Mouse (Mus musculus) activated CD4-positive, CD25-positive, alpha-beta regulatory T cell, adult 9 weeks (primary cell): Measurements from ENCODE around the gene Ccdc107. TPM values are rescaled to one million over a fixed set of nuclear protein-coding genes. Genes with fewer than 3 reads are reported as not detected.

ENCODE experiments used
- polyA plus RNA-seq: library from polyadenylated mRNA; unstranded; fragments of 100-300 nt; shearing (Covaris generic); gene quantifications from one replicate; pipeline ENCODE4 v1.2.1, GENCODE M21; 2017

Gene Ccdc107
- 75.3 TPM for polyA plus RNA-seq

DNA sequence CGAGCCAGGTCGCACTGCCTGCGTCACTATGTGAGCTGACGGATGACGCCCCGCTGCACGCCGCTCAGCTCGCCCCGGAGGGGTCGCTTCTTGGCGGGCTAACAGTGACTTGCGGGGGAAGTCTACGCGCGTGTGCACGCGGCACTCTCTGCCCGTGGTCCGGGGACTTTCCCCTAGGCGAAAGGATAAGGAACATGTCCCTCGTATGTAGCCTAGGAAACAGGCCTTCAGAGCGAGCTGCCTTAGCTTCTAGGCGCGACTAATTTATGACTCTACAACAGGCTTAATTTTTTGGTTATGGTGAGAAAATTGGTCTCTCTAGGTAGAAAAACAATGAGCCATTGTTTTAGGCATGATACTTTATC, at the start of gene Ccdc107:
Gene Ccdc107 (plus strand): TSS at position 80 of the 365 bp plus-strand sequence.

DNA sequence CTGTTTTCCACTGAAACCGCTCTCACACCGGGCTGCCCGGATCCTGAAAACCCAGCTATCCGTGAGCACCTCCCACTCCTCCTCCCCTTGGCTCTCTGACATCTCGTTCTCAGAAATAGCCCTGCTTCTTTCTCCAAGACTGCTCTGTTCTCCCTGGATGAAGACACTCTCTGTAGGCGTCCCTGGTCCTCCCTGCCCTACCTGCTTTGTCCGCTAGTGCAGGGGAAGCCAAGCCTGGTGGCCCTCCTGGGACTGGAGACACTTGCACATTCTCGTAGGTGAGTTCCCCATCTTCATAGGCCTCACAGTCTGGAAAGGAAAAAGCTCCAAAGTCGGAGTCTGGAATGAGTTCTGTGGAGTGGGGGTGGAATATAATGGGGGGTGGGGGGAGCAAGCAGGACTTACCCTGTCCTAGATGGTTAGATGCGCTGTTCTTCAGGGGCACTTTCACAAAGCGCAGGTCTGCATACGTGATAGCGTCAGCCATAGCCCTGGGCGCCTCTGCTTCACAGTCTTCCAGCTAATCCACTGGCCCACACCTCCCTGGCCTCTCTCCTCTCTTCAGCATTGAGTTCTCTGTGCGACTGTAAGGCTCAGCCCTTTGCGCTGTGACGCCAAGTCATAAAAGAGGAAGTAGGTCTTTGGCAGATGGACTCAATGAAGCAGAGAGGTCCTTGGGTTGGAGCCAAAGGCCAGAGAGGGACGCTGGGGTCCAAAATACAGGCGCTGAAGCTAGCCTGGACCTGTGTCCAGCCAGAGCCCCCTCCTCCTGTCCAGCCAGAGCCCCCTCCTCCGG, 38.5 kb upstream of the Ccdc107 start, which contains the start of gene Cd72:
Gene Cd72 (minus strand): TSS at position 588 of the 796 bp plus-strand sequence.

DNA sequence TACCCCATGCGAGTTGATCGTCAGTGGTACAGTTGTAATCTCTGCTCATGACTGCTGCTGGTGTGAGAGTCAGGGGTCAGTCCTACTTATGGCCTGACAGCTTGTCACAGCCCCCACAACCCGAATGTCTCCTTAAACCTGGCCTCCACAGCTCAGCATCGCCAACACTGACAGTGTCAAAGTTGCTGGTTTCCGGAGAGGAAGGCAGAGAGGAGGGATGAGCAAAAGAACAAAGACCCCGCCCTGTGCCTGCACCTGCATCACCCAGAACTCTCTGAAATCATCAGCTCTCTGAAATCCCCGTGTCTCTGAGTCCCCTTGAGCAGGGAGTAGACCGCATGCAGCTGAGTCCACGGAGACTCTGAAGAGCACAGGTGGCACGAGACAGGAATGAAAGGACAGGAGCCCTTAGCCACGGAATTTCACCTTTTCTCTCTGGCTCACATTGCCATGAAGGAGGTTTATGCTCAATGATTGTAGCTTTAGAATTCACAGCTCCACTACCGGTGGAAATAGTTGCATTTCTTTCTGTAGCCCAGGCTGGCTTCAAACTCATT, 9.1 kb upstream of the Ccdc107 start, which contains the start of gene Sit1:
Gene Sit1 (minus strand): TSS at position 200 of the 557 bp plus-strand sequence.

DNA sequence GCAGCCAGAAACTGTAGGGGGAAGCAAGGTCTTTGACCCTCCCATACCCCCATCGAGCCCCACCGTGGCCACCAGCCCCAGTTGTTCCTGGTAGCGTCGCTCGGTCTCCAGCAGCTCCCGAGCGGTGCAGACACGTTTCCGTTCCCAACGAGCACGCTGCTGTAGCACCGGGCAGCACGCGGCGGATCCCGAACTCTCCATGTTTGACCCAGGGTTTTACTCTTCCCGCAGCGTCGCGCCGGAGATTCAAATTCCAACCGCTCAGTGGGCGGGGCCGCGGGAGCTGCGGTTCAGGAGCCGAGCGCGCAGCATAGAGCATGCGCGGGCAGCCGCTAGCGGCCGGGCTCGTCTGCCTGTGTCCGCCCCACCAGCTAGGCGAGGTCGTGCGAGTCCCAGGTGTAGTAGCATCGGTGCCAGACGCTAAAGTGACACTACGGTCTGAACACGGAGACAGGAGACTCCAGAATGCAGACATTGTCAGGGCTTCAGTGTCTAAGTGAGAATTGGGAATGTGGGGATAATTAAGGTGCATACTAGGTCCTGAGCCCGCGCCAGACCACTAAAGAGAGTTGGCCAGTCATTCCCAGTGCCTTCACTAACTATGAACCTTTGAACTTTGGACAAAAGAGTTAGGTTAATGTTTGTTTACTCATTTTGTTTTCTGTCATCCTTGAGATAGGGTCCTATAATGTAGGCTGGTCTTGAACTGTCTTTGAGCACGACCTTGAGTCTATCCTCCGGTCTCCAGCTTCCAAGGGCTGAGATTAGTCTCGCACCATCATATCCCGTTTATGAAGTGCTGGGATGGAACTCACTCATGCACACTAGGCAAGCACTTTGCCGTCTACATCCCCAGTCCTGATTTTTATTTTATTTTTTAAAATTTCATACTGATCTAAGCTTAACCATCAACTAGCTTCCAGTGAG, 7.0 kb downstream of the Ccdc107 start, which contains the start of gene Arhgef39:
Gene Arhgef39 (minus strand): TSS at position 289 of the 927 bp plus-strand sequence.

DNA sequence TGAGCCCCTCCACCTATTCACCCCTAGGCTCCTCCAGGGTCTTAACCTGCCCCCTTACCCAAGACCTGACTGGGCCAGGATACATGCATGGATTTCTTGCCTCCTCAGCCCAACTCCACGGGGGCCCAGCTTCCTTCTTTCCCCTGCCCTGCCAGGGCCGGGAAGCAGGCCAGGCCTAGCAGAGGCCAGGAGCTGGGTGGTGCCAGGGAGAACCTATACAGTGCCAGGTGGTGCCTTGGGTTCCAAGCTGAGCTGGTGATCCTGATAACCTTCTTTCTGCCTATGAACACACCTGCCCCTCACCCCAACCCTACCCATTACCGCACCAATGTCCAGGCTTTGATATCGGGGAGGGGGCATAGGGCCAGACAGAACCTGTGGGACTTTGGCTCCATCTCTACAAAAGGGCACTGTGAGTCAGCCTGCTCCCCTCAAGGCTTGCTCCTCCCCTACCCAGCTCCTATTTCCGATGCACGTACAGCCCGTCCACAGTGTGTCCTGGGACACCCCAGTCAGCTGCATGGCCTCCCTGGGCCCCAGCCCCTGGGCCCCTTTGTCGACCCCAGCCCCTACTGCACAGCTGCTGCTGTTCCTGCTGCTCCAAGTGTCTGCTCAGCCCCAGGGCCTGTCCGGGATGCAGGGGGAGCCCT, 14.0 kb downstream of the Ccdc107 start, which contains the start of gene Car9:
Gene Car9 (plus strand): TSS at position 431 of the 650 bp plus-strand sequence.

Other genes with a start within 250 kb of the Ccdc107 start
- 0.07 TPM for gene Atp8b5, start 225.7 kb upstream of the Ccdc107 start, polyA plus RNA-seq
- not detected for gene Rusc2, start 110.9 kb upstream of the Ccdc107 start, polyA plus RNA-seq
- not detected for gene Fam166b, start 63.8 kb upstream of the Ccdc107 start, polyA plus RNA-seq
- 0.48 TPM for gene Tesk1, start 51.0 kb upstream of the Ccdc107 start, polyA plus RNA-seq
- gene Cd72, start 38.3 kb upstream of the Ccdc107 start, polyA plus RNA-seq = 54.1 TPM
- gene Sit1, start 9.2 kb upstream of the Ccdc107 start, polyA plus RNA-seq = 146 TPM
- gene Arhgef39, start 6.8 kb downstream of the Ccdc107 start, polyA plus RNA-seq = 4.9 TPM
- 0.90 TPM for gene Car9, start 14.1 kb downstream of the Ccdc107 start, polyA plus RNA-seq
- gene Tpm2, start 30.9 kb downstream of the Ccdc107 start, polyA plus RNA-seq = not detected
- gene Creb3, start 69.4 kb downstream of the Ccdc107 start, polyA plus RNA-seq = 86.8 TPM
- gene Tln1, start 69.8 kb downstream of the Ccdc107 start, polyA plus RNA-seq = 436 TPM
- 24.1 TPM for gene Rgp1, start 85.8 kb downstream of the Ccdc107 start, polyA plus RNA-seq
- 27.6 TPM for gene Gba2, start 86.0 kb downstream of the Ccdc107 start, polyA plus RNA-seq
- 3.2 TPM for gene Msmp, start 91.6 kb downstream of the Ccdc107 start, polyA plus RNA-seq
- gene Npr2, start 139.0 kb downstream of the Ccdc107 start, polyA plus RNA-seq = not detected
- 0.38 TPM for gene Spag8, start 160.7 kb downstream of the Ccdc107 start, polyA plus RNA-seq
- gene Hint2, start 163.6 kb downstream of the Ccdc107 start, polyA plus RNA-seq = 70.9 TPM
- 0.83 TPM for gene Tmem8b, start 176.1 kb downstream of the Ccdc107 start, polyA plus RNA-seq
- 1.4 TPM for gene Fam221b, start 176.2 kb downstream of the Ccdc107 start, polyA plus RNA-seq
- gene Olfr70, start 207.9 kb downstream of the Ccdc107 start, polyA plus RNA-seq = not detected
- not detected for gene Olfr71, start 217.4 kb downstream of the Ccdc107 start, polyA plus RNA-seq
- gene Hrct1, start 234.3 kb downstream of the Ccdc107 start, polyA plus RNA-seq = not detected
- gene Spaar, start 237.1 kb downstream of the Ccdc107 start, polyA plus RNA-seq = not detected